Mouse (Mus musculus) embryonic facial prominence, embryonic 12.5 days (tissue): Measurements from ENCODE around the gene Myof. TPM values are rescaled to one million over a fixed set of nuclear protein-coding genes. Genes with fewer than 3 reads are reported as not detected.
A peak's percentile ranks its signal among the peaks of the same experiment; 100 is the strongest.

Experiments
- ATAC-seq: fragments of 200-750 bp; cut with Nextera tagmentation; 2 replicates; pipeline ENCODE4 v1.8.0; 2017; ENCODE audit not compliant: insufficient number of reproducible peaks, insufficient read depth, low FRiP score, low TSS enrichment
- H3K27ac ChIP-seq: fragments of 300-500 bp; sonication (generic); 2 replicates; pipeline ENCODE4 v1.5.1; 2016; ENCODE audit warnings: mild to moderate bottlenecking
- H3K27me3 ChIP-seq: fragments of 300-500 bp; sonication (generic); 2 replicates; pipeline ENCODE4 v1.6.1; 2016; ENCODE audit warnings: mild to moderate bottlenecking, moderate library complexity
- H3K36me3 ChIP-seq: fragments of 300-500 bp; sonication (generic); 2 replicates; pipeline ENCODE4 v1.6.1; 2016; ENCODE audit warnings: mild to moderate bottlenecking
- H3K4me1 ChIP-seq: fragments of 300-500 bp; sonication (generic); 2 replicates; pipeline ENCODE4 v1.6.1; 2016
- H3K4me2 ChIP-seq: fragments of 300-500 bp; sonication (generic); replicated peaks from 2 replicates; pipeline ENCODE4 v1.6.1; 2016; ENCODE audit warnings: mild to moderate bottlenecking, moderate library complexity
- H3K4me3 ChIP-seq: fragments of 300-500 bp; sonication (generic); 2 replicates; pipeline ENCODE4 v1.5.1; 2016; ENCODE audit warnings: mild to moderate bottlenecking
- H3K9ac ChIP-seq: fragments of 300-500 bp; sonication (generic); 2 replicates; pipeline ENCODE4 v1.6.1; 2016; ENCODE audit warnings: mild to moderate bottlenecking, moderate library complexity
- H3K9me3 ChIP-seq: fragments of 300-500 bp; sonication (generic); 2 replicates; pipeline ENCODE4 v1.6.1; 2016; ENCODE audit warnings: mild to moderate bottlenecking, moderate library complexity
- WGBS: fragments of 180-500 bp; shearing (Covaris S2); methylation state at CpG from one replicate; pipeline ENCODE4 v1.1.7; 2016; 5-methylcytosine and 5-hydroxymethylcytosine counted together
- polyA plus RNA-seq: library from polyadenylated mRNA; unstranded; fragments of >200 nt; fragmentation: Nextera tagmentation; extraction: Ambion mirVana; gene quantifications from 2 replicates; pipeline ENCODE4 v1.2.1, GENCODE M21; 2016

The Myof gene
- polyA plus RNA-seq, 1 experiment from 2014 or later: 15.0 TPM

- no peaks in the 10 kb centered on the region for H3K9me3 ChIP-seq
- 36% methylated on average over 7 of the region's 7 CpGs for WGBS
- no peaks in the 10 kb centered on the region for H3K27me3 ChIP-seq
- H3K9ac ChIP-seq: no peak overlapping the region
- H3K36me3 ChIP-seq: 0 out of 2 replicates have a peak, but pooled peaks cover 3% of the 10 kb centered on the region
- H3K4me1 ChIP-seq: peaks cover 4% of the 10 kb centered on the region; the same call in 1 of the 2 replicates
- no peak overlapping the region for H3K4me3 ChIP-seq
- ATAC-seq: 0 out of 2 replicates have a peak, but pooled peaks have one; percentile 56
- H3K4me2 ChIP-seq: no peak overlapping the region
- peak overlapping the region; percentile 30; the same call in 1 of the 2 replicates for H3K27ac ChIP-seq
These were observed 147.3 kb downstream of the Myof start for GRCm38 (mm10) chr19:37896081-37896480.

GRCm38 (mm10) chr19:37891006-37891405 is 152.4 kb downstream of the Myof start:
- H3K4me3 ChIP-seq: no peak overlapping the region
- H3K27me3 ChIP-seq: no peaks in the 10 kb centered on the region
- 85% methylated on average over 2 of the region's 2 CpGs for WGBS
- no peaks in the 10 kb centered on the region for H3K9me3 ChIP-seq
- H3K9ac ChIP-seq: no peak overlapping the region
- H3K4me1 ChIP-seq: peaks cover 4% of the 10 kb centered on the region; the same call in 1 of the 2 replicates
- no peak overlapping the region for H3K27ac ChIP-seq
- H3K4me2 ChIP-seq: no peak overlapping the region
- H3K36me3 ChIP-seq: no peaks in the 10 kb centered on the region
- no peak for ATAC-seq

GRCm38 (mm10) chr19:37886355-37887120 is 156.8 kb downstream of the Myof start:
- no peak overlapping the region for H3K27ac ChIP-seq
- H3K4me1 ChIP-seq: no peaks in the 10 kb centered on the region
- H3K9me3 ChIP-seq: no peaks in the 10 kb centered on the region
- H3K36me3 ChIP-seq: no peaks in the 10 kb centered on the region
- peak overlapping the region; percentile 25 for H3K4me3 ChIP-seq
- no peak for ATAC-seq
- peak overlapping the region; percentile 47 for H3K4me2 ChIP-seq
- 16% methylated on average over 15 of the region's 15 CpGs for WGBS
- H3K27me3 ChIP-seq: no peaks in the 10 kb centered on the region
- 0 out of 2 replicates have a peak overlapping the region, but pooled peaks have one; percentile 27 for H3K9ac ChIP-seq

GRCm38 (mm10) chr19:37881431-37882081 is 161.8 kb downstream of the Myof start:
- Histone ChIP-seq H3K27me3 (peaks cover 38% of the 10 kb centered on the region), H3K4me1 (peaks cover 10% of the 10 kb centered on the region), H3K36me3 (no peaks in the 10 kb centered on the region), H3K4me2 (no peak overlapping the region), H3K9me3 (no peaks in the 10 kb centered on the region), H3K27ac (no peak overlapping the region), H3K9ac (no peak overlapping the region), H3K4me3 (no peak overlapping the region)
- ATAC-seq: no peak
- 8% methylated on average over 9 of the region's 9 CpGs for WGBS

- Histone ChIP-seq H3K9me3 (no peaks in the 10 kb centered on the region), H3K27ac (no peak overlapping the region), H3K4me3 (no peak overlapping the region), H3K4me2 (peak overlapping the region; percentile 28), H3K36me3 (no peaks in the 10 kb centered on the region), H3K9ac (no peak overlapping the region), H3K4me1 (peaks cover 10% of the 10 kb centered on the region), H3K27me3 (peaks cover 44% of the 10 kb centered on the region)
- no peak for ATAC-seq
- 8% methylated on average over 20 of the region's 20 CpGs for WGBS
These were observed 165.7 kb downstream of the Myof start for GRCm38 (mm10) chr19:37877511-37878167.

GRCm38 (mm10) chr19:37876605-37877245 is 166.7 kb downstream of the Myof start:
- no peak for ATAC-seq
- Histone ChIP-seq H3K4me1 (peaks cover 10% of the 10 kb centered on the region), H3K4me3 (no peak overlapping the region), H3K9me3 (no peaks in the 10 kb centered on the region), H3K27ac (no peak overlapping the region), H3K36me3 (no peaks in the 10 kb centered on the region), H3K4me2 (no peak overlapping the region), H3K27me3 (peaks cover 44% of the 10 kb centered on the region), H3K9ac (no peak overlapping the region)
- 62% methylated on average over 6 of the region's 6 CpGs for WGBS

- H3K4me3 ChIP-seq: no peak overlapping the region
- 86% methylated on average over 1 of the region's 1 CpGs for WGBS
- H3K9me3 ChIP-seq: no peaks in the 10 kb centered on the region
- no peak overlapping the region for H3K9ac ChIP-seq
- ATAC-seq: no peak
- H3K27me3 ChIP-seq: peaks cover 23% of the 10 kb centered on the region
- H3K4me1 ChIP-seq: peaks cover 10% of the 10 kb centered on the region
- H3K36me3 ChIP-seq: no peaks in the 10 kb centered on the region
- no peak overlapping the region for H3K4me2 ChIP-seq
- H3K27ac ChIP-seq: no peak overlapping the region
These were observed 169.9 kb downstream of the Myof start for GRCm38 (mm10) chr19:37873499-37873898.

GRCm38 (mm10) chr19:37867592-37867991 is 175.8 kb downstream of the Myof start:
- Histone ChIP-seq H3K36me3 (no peaks in the 10 kb centered on the region), H3K9ac (no peak overlapping the region), H3K4me3 (no peak overlapping the region), H3K4me2 (no peak overlapping the region), H3K9me3 (no peaks in the 10 kb centered on the region), H3K27me3 (no peaks in the 10 kb centered on the region), H3K4me1 (no peaks in the 10 kb centered on the region), H3K27ac (no peak overlapping the region)
- 71% methylated on average over 3 of the region's 3 CpGs for WGBS
- no peak for ATAC-seq

- Histone ChIP-seq H3K9ac (no peak overlapping the region), H3K36me3 (no peaks in the 10 kb centered on the region), H3K4me3 (no peak overlapping the region), H3K27me3 (no peaks in the 10 kb centered on the region), H3K4me2 (no peak overlapping the region), H3K9me3 (no peaks in the 10 kb centered on the region), H3K27ac (no peak overlapping the region), H3K4me1 (no peaks in the 10 kb centered on the region)
- ATAC-seq: no peak
- WGBS: 84% methylated on average over 6 of the region's 6 CpGs
These were observed 176.4 kb downstream of the Myof start for GRCm38 (mm10) chr19:37866994-37867393.

- Histone ChIP-seq H3K4me2 (no peak overlapping the region), H3K9ac (no peak overlapping the region), H3K27ac (no peak overlapping the region), H3K27me3 (no peaks in the 10 kb centered on the region), H3K4me1 (no peaks in the 10 kb centered on the region), H3K9me3 (no peaks in the 10 kb centered on the region), H3K36me3 (no peaks in the 10 kb centered on the region), H3K4me3 (no peak overlapping the region)
- WGBS: 86% methylated on average over 1 of the region's 1 CpGs
- no peak for ATAC-seq
These were observed 182.2 kb downstream of the Myof start for GRCm38 (mm10) chr19:37861171-37861570.

- Histone ChIP-seq H3K9me3 (no peaks in the 10 kb centered on the region), H3K4me1 (no peaks in the 10 kb centered on the region), H3K9ac (no peak overlapping the region), H3K4me3 (no peak overlapping the region), H3K36me3 (no peaks in the 10 kb centered on the region), H3K4me2 (no peak overlapping the region), H3K27ac (no peak overlapping the region), H3K27me3 (no peaks in the 10 kb centered on the region)
- 92% methylated on average over 1 of the region's 1 CpGs for WGBS
- ATAC-seq: no peak
These were observed 183.1 kb downstream of the Myof start for GRCm38 (mm10) chr19:37860267-37860666.
